Mouse (Mus musculus): ENCODE results near the gene Gle1.

The Gle1 gene

DNA sequence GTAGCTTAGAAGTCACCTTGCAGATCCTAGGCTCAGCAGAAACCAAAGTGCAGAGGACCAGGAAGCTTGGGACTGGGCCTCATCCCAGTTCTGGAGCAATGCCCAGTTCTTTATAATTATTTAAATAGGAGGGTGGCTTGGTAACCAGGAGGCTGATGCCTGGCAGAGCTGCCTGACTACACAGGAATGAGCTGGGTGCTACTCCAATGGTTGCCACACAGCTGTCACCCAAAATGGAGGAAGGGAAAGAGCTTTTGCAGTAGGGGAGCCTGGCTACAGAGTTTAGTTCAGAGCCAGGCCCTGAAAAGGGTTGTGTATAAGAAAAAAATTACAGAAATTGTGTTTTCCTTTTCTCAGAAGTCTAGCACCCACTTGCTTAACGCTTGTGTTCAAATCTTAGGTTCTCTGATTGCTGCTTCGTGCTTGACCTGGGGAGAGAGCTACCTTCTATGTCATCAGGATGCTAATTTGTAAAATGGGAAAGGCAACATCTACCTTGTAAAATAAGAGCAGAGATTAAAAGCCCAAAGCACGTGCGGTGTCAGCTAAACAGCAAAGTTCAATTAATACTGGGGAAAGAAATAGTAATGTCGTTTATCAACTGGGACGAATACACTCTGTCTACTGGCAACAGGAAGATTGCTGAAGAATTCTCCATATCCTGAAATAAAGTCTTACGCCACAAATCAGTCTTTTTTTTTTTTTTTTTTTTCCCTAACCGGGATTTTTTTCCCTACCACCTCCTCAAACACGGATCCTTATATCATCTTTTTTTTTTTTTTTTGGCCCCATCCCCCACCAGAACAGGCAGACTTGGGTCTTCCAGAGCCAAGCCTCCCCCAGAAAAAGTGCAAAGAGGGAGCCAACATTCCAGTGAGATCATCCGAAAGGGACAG, 29.4 kb downstream of the Gle1 start:
- peak; percentile 31 for DNase-seq (ENCODE audit: low spot score)

DNA sequence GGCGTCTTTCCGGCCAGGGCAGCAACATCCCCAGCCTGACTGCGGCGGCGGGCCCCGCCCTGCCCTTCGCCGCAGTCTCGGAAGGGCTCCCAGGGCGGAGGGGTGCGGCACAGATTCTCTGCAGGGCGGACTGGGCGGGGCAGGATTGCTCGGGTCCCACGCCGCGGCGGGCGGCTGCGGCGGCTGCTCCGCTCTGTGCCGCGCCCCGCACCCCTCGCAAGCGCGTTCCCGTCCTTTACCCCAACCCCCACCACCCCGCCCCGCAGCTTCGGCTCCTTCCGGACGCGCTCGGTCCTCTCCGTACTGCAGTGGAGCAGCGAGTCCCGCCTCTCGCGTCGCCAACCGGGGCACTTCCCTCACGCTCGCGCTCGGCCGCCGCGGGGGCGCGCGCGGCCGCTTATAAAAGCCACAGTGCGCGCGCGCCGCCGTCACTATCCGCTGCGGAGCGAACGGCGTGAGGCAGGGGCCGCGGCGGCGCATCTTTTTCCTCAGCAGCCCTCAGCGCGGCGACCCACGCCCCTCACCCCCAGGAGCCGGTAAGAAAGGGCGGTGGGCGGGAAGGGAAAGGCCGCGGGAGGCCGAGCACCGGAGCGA, 30.1 kb downstream of the Gle1 start, which contains the start of gene Sptan1:
Sptan1 (plus strand) TSS at position 311 of the 594 bp plus-strand sequence.
- DNase-seq (ENCODE audit: low spot score), result peak; percentile 90

GRCm38 (mm10) chr2:29965906-29966305, 30.7 kb downstream of the Gle1 start:
- no peak for DNase-seq (ENCODE audit: low spot score)

DNA sequence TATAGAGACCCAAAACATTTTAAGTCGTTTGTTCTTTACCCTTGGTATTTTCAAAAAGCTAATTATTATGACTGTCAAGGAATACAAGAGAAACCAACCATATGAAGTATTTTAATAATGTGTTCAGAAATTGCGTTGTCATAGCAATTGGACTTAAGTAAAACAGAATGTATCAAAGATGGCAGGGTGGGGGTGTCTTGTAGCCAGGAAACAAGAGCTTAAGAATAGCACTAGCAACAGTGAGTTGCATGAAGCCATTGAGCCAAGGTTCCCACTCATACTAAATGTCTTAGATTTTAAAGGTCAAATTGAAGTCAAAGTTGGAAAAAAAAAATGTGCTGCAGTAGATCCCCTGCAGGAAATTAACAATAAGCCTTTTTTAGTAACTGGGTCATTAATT, 31.6 kb downstream of the Gle1 start:
- DNase-seq (ENCODE audit: low spot score), result no peak

- no peak for DNase-seq (ENCODE audit: low spot score)
Measured at GRCm38 (mm10) chr2:29967768-29968167, 32.5 kb downstream of the Gle1 start.

- DNase-seq (ENCODE audit: low spot score), result no peak
Measured at GRCm38 (mm10) chr2:29968638-29969037, 33.4 kb downstream of the Gle1 start.

DNA sequence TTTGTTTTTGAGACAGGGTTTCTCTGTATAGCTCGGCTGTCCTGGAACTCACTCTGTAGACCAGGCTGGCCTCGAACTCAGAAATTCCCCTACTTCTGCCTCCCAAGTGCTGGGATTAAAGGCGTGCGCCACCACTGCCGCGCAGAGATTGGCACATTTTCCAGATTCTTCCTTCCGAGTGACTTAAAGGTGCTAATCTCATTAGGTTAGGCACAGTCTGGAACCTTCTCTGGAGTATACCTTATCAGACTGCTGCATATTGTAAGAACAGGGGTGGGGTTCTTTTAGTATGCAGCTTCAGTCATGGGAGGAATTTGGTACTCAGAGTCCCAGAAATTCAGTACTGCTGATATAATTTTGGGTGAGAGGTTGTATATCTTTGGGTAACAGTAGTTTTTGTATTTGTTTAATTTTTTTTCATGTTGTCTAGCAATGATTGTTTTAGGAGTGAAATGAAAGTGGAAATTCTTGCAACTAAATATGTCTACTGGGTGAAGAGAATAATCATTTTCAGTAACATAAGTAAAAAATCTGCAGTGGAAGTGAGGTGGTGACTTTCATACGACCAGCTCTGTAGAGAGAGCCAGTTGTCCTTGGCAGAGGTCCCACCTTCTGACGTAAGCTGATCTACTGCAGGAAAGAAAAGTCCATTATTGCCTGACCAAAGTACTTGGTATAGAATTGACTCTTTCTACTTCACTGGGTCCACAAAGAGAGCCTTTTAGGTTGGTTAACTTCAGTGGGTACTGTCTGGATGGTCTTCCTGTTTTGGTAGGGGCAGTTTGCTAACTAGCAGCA, 36.8 kb downstream of the Gle1 start:
- no peak for DNase-seq (ENCODE audit: low spot score)

- no peak for DNase-seq (ENCODE audit: low spot score)
Measured at GRCm38 (mm10) chr2:29973525-29973924, 38.3 kb downstream of the Gle1 start.

DNA sequence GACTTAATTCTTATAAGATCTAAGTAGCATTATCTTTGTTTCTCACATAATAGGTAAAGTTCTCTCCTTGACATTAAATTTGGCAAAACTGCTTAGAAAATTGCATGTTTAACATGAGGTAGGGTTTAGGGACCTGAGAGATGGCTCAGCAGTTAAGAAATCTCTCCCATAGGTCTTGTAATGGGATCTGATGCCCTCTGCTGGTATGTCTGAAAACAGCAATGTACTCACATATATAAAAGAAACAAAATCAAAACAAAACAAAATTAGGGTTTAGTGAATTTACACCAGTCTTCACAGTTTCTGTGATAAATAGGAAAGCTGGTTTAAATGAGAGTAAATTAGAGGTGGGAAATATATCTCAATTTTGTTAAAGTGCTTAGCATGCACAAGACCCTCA, 42.1 kb downstream of the Gle1 start:
- no peak for DNase-seq (ENCODE audit: low spot score)

DNA sequence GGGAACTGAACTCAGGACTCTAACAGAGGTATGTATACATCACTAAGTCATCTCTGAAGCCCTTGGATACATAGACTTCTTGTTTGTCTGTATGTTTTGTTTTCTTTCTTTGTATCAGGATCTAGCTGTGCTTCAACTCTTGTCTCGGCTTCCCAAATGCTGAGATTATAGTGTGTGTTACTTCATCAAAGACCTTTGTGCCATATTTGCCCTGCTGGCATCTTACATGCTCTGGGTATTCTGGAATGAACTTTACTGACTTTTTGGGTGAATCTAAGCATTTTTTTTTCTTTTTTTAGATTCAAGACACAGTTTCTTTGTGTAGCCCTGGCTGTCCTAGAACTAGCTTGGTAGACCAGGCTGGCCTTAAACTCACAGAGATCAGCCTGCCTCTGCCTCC, 45.4 kb downstream of the Gle1 start:
- DNase-seq (ENCODE audit: low spot score), result no peak

GRCm38 (mm10) chr2:29991962-29992361, 56.7 kb downstream of the Gle1 start:
- no peak for DNase-seq (ENCODE audit: low spot score)

- DNase-seq (ENCODE audit: low spot score), result no peak
Measured at GRCm38 (mm10) chr2:30009101-30009500, 73.9 kb downstream of the Gle1 start.

Measured in left cerebral cortex, adult 11 months (tissue).